Mouse (Mus musculus) NIH3T3 (cell line): ENCODE data around the gene Kdm2b.
"Not testable (repeated sequence)": the region's sequence is repeated elsewhere in the genome, so short reads cannot be mapped to it uniquely, and the experiment has no call there.

Experiments used
- DNase-seq: peaks from one replicate; pipeline ENCODE4 v3.0.0-alpha.2; 2012; ENCODE audit warnings: low read depth

Kdm2b gene

DNA sequence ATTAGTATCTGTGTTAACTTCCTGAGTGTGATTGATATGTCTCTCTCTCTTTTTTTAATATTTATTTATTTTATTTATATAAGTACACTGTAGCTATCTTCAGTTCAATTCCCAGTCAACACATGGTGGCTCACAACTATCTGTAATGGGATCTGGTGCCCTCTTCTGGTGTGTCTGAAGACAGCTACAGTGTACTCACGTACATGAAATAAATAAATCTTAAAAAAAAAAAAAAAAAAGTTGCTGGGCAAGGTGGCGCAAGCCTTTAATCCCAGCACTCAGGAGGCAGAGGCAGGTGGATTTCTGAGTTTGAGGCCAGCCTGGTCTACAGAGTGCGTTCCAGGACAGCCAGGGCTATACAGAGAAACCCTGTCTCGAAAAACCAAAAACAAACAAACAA lies 14.9 kb downstream of the Kdm2b start:
- not testable (repeated sequence) for DNase-seq

DNA sequence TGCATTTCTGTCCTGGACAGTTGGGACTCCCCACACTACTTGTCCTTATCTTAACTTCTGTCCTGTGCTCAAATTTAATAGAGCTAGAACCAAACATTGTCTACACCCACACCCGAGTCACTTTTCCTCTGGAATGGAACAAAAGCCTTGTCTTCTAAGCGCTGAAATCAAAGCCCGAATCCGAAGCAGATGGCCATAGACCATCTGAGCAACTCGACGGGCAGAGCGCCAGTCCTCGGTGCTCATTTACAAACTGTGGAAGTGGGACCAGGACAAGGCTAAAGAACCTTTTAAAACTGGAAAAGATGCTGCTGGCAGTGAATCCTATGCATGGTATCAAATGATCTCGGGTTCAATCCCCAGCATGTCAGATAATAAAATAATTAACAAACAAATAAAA lies 17.5 kb downstream of the Kdm2b start:
- DNase-seq, result no peak

GRCm38 (mm10) chr5:122971438-122971837 lies 18.2 kb downstream of the Kdm2b start:
- no peak for DNase-seq

- DNase-seq, result no peak
These were observed 19.6 kb downstream of the Kdm2b start for GRCm38 (mm10) chr5:122970056-122970455.

DNA sequence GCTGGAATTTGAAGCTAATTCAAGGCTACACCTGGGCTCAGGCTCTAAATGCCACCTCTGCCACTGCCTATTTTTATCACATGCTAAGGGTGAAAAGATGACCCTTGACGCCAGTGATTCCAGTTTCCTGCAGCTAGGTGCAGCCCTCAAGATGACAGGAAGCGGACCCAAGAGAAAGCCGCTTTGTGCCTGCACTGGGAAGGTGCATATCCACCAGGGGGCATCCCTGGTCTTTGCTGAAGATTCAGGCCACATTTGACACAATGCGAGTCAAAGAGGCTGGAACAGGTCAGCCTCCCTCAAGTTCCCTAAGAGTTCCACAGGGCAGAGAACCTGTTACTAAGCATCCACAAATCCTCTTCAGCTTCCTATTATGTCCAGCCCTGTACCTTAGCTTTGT lies 21.3 kb downstream of the Kdm2b start:
- DNase-seq, result peak; percentile 81

DNA sequence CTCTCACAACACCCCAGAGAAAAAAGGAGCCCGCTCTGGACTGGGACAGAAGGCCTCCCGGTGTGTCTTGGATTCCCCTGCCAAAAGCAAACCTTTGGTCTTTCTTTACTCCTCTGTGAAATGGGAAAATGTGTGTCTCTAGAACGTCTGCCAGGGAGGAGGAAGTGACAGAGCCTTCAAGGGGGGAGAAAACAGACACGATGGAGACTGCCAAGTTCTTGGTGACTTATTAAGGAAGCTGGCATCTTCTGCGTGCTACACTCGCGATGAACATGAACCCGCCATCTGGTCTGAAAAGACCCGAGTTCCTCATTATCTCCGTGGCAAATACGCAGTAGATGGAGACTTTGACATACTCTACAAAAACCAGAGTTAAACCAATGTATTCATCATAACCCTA lies 24.2 kb downstream of the Kdm2b start:
- DNase-seq, result no peak

DNA sequence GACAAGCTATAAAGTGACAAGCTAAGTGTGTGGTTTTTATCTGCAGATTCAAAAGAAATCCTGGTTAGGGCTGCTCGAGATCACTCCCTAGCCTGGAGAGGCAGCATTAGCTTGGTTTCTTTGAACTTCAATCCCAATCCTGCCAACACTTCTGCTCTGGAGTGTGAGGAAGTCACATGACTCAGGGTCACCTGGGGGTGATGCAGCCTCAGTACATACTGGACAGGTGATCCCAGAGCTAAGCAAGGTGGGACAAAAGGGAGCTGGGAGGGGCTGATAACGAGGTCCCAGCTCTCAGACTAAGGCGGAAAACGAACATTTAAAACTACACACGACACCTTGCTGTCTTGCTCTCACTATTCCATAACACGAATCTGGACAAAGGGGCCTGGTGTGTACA lies 24.8 kb downstream of the Kdm2b start:
- no peak for DNase-seq

- peak; percentile 45 for DNase-seq
These were observed 27.7 kb downstream of the Kdm2b start for GRCm38 (mm10) chr5:122961905-122962304.

DNA sequence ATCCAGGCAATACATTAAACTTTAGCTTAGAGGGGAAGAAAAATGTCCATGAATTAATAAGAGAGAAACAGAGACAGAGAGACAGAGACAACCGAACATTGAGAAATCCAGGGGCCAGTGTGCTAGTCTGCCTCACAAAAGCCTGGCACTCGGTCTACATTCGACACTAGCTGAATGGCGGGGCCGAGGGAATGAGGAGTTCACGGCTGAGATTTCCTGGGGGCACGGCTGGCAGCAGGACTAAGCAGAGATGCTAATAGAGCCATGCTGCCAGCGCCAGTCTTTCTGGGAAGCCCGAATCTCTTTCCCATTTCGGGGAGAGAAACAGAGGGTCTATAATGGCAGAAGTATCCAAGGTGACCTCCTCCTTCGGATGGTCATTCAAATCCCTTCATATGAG lies 30.2 kb downstream of the Kdm2b start:
- no peak for DNase-seq

DNA sequence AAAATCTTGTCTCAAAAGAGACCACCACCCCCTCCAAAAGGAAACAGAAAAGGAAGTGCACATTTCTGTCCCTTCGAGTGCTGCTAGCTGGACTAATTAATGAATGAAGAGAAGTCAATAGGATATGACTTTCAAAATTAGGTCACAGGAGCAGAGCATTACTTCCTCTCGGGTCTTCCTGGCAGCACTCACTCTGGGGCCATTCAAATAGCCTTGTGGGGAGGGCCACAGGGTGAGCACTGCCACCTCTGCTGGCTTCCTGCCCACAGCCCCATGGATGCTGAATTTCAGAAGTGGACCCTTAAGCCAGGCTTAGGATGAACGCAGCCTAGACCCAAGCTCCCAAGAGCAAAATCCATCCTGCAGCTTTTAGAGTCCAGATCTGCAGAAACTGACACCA lies 33.6 kb downstream of the Kdm2b start:
- no peak for DNase-seq

DNA sequence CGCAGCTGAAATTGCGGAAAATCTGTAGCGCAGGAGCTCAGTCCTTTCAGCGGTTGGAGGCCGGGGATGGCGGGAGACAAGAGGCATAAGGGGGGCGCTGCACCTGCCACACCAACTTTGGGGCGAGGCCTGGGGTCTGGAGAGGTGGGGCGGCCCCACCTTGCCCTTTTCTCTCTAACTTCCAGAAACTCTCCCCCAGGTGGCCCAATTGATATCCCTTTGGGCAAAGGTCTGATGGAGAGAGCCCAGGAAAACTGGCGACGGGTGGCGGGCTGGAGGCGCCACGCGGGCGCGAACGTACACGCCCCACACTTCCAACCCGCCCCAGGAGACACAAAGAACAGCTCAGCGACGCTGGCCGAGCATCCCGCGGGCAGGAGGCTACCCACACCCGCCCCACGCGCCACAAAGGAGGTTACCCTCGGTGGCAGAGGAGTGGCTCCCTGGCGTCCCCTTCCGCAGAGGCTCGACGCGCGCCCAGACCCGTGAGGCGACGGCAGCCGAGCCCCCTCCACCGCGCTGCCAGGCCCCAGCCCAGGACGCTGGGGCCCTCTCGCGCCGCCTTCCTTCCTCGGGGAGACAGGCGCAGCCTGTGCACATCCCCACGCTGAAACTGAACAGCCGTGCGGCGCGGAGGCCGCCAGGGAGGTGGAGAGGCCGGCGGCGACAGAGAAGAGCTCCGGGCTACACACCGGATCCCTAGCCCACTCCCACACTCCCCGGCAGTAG lies 37.5 kb downstream of the Kdm2b start:
- DNase-seq, result no peak

DNA sequence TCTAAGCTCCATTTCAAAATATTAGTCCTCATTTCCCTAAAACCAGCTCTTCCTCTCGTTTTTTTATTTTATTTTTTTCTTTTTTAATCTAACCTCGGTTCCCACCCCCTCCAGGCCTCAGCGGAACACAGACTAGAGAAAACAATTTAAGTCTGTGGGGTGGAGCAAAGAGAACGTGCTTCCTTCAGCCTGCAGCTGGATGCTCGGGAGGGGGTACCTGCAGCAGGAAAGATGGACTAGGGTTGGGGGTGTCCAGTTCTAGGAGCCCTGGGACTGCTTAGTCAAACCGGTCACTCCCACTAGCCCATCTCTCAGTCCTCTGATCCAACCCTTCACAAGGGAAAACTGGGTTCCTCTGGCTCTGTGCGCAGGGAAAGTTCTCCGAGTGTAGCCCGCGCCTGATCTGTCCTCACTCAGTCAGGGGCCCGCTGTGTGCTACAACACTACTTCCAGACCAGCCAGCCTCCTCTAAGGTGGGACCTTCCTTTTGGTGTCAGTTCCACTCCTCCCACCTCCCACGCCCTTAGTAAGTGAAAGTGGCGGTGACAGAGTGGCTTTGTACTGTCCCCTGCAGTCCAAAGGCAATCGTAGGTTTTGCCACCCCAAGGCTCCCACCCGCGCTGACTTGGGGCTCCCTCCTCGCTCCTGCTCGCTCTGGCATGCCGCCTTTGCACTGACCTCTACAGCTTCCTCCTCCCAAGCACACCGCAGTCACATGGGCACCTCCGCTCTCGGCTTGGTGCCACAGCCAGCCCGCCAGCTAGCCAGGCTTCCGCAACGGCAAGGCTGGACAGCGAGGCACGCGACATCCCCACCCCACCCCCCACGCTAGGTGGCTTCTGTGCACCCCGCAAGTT lies 38.3 kb downstream of the Kdm2b start:
- no peak for DNase-seq

DNA sequence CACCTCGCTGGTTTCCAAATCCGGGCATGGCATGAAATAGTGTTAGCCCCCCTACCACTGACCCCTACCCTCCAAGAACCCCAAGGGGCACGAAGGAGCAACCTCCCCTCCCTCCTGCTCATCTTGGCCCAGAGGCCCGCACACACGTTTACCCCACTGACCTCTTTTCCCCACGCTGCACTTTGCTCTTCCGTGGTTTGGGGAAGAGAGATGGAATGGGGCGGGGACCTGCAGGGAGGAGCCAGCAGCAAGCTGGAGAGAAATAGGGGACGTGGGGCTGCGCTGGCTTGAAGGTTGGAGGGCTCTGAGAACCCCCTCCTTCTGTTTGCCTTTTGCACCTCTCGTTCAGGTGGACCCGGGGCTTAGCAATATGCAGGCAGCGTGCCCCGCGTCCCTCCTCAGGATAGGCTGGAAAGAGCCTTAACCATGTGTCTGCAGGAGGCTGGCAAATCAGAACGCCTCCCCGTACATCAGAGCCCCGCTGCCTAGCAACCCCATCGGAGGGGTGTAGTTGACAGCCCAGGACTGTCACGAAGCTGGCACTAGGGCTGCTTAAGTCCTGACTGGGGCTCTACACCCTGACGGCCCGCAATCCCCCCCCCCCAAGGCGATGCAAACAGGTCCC lies 39.2 kb downstream of the Kdm2b start:
- DNase-seq, result no peak

GRCm38 (mm10) chr5:122949101-122949500 lies 40.5 kb downstream of the Kdm2b start:
- DNase-seq, result no peak

- no peak for DNase-seq
These were observed 42.1 kb downstream of the Kdm2b start for GRCm38 (mm10) chr5:122947534-122947933.

- no peak for DNase-seq
These were observed 50.9 kb downstream of the Kdm2b start for GRCm38 (mm10) chr5:122938676-122939075.

- DNase-seq, result no peak
These were observed 51.6 kb downstream of the Kdm2b start for GRCm38 (mm10) chr5:122937958-122938540.

GRCm38 (mm10) chr5:122937031-122937430 lies 52.6 kb downstream of the Kdm2b start:
- no peak for DNase-seq

DNA sequence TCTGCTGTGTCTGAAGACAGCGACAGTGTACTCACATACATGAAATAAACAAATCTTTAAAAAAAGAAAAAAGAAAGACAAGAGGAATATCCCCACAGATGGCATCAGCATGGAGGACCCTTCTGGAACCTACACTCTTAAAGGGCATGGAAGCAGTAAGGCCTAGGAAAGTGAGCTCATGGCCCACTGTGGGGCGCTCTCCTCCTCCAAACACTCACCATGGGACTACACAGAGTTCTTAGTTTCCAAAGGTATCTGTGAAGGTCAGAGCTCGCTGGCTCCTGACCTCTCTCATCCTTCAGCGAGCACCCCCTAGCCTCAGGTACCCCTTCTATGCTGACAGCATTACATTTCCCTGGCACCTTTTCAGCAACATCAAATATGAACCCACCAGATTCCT lies 53.8 kb downstream of the Kdm2b start:
- DNase-seq, result no peak

DNA sequence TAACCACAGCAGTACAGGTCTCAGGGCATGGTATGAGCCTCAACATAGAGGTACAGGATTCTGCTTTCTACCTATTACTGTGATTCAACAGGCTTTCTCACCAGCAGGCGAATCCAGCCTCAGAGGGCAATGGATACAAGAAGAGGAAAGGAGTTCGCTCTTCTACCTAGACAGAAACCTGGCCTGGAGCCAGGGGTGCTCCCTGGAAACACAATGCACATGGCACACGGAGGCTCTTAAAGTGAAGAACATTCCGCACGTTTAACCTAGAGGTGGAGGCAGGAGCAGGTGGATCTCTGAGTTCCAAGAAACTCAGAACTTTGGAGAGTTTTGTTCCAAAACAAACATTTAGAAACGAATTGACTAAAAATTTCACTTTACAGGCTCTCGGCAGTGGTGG lies 58.6 kb downstream of the Kdm2b start:
- DNase-seq, result no peak

- DNase-seq, result no peak
These were observed 61.3 kb downstream of the Kdm2b start for GRCm38 (mm10) chr5:122928293-122928692.

GRCm38 (mm10) chr5:122927703-122928102 lies 61.9 kb downstream of the Kdm2b start:
- peak; percentile 22 for DNase-seq

DNA sequence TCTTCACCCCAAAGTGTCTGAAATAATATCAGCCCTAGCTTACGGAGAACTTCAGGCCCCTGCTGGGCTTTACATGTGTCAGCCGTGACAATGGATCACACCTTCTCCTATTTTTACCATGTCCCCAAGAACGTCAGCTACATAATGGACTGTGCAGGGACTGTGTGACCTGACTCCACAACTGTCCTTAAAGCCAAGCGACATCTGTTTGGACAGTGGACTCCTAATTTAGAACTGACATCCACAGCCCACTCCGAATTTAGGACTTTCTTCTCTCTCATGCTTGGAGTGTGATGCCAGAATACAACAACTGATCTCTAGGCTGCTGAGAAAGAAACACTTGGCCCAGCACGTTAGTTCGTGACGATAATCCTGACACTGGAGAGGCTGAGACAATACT lies 62.5 kb downstream of the Kdm2b start:
- DNase-seq, result no peak
